Mouse (Mus musculus): ENCODE measurements at regions not wholly inside any gene's neighbourhood (a gene's known extent, or its start where the extent isn't known, plus 50 kb on each side); places are given as distances from the start of the nearest gene placed in this dataset.

DNA sequence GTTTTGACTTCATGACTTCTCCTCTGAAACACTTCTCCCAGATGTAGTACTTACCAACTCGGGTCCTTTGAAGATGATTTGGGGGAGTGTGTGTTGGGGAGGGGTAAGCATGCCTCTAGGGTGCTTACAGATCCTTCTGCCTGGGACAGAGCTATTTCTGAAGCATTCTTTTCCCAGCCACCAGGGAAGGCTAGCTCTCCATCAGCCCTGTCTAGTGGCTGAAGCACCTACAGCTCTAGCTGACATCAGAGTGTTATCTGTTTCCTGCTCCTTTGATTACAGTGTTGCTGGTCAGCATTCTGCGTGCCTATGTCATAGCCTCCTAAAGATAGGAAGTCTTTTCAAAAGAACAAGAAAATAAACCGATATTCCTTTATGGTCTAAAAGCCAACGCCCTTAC lies 232.2 kb upstream of the Tsc22d2 start:
- in situ Hi-C loops (cut with MboI; ENCODE audit: unreplicated experiment in 2 of 2), result no loop called here

GRCm38 (mm10) chr3:58183279-58183678 lies 231.2 kb upstream of the Tsc22d2 start:
- in situ Hi-C loops (cut with MboI; ENCODE audit: unreplicated experiment in 2 of 2), result no loop called here

- in situ Hi-C loops (cut with MboI; ENCODE audit: unreplicated experiment in 2 of 2), result no loop called here
Observed at GRCm38 (mm10) chr3:58200462-58200861, 214.1 kb upstream of the Tsc22d2 start.

DNA sequence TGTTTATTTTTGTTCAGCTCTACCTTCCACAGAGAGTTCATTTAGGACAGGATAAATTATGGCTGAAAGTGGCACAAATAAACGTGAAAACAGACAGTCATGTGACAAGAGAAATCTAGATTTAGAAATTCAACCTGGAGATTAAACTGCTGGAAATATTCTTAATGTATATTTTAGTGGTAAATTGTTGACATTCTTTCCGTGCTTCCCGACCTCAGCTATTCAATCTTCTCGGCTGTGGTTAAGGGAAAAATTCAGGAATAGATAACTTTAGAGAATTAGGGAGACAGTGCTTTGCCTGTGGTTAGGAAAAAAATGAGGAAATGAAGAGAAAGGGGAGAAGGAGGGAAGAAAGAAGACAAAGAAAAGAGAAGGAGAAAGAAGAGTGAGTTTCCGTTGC lies 211.7 kb upstream of the Tsc22d2 start:
- in situ Hi-C loops (cut with MboI; ENCODE audit: unreplicated experiment in 2 of 2), result no loop called here

- in situ Hi-C loops (cut with MboI; ENCODE audit: unreplicated experiment in 2 of 2), result no loop called here
Observed at GRCm38 (mm10) chr3:58203806-58204205, 210.7 kb upstream of the Tsc22d2 start.

DNA sequence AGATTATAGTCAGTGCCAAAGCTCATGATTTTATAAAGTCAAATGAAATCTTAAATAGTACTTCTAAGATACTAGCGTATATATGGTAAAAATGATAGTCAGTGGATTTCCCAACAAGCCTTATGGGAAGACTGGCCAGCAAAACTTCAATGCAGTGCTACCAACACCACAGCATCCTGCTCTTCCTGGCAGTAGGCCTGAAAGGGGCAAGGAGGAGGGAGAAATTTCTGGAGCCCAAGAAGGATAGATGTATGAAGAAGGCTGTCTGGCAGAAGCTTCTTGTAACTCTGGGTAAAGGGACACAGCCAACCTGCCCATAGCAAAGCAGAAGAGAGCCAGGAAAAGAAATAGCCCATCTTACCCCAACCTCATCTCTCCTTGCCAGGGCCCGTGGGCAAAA lies 209.0 kb upstream of the Tsc22d2 start:
- in situ Hi-C loops (cut with MboI; ENCODE audit: unreplicated experiment in 2 of 2), result no loop called here

DNA sequence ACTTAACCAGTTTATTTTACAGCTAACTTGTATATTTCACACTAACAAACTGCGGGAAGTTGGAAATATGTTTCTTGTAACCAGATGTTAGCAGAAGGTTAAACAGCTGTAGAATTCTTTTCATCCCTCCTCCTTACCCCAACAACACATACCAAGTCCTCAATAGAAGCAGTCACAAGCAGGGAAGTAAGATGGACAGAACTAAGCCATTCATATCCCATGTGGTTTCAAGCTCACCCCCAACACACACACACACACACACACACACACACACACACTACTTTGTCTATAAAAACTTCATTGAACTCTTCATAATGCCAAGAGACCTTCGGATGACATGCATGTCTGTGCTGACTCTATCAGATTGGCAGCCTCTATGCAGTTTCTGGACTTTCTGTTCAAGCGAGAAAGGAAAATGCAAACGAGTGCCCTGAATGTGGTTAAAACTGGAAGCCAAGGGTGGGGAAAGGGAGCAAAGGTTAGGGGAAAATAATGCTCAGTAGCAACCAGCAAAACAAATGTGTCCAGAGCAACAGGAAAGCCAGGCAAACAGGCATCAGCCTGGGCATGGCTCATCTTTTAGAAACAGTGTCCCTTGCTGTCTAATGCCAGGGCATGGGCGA lies 207.6 kb upstream of the Tsc22d2 start:
- in situ Hi-C loops (cut with MboI; ENCODE audit: unreplicated experiment in 2 of 2), result no loop called here

GRCm38 (mm10) chr3:58211016-58211415 lies 203.5 kb upstream of the Tsc22d2 start:
- in situ Hi-C loops (cut with MboI; ENCODE audit: unreplicated experiment in 2 of 2), result no loop called here

- in situ Hi-C loops (cut with MboI; ENCODE audit: unreplicated experiment in 2 of 2), result no loop called here
Observed at GRCm38 (mm10) chr3:58224696-58225095, 189.8 kb upstream of the Tsc22d2 start.

DNA sequence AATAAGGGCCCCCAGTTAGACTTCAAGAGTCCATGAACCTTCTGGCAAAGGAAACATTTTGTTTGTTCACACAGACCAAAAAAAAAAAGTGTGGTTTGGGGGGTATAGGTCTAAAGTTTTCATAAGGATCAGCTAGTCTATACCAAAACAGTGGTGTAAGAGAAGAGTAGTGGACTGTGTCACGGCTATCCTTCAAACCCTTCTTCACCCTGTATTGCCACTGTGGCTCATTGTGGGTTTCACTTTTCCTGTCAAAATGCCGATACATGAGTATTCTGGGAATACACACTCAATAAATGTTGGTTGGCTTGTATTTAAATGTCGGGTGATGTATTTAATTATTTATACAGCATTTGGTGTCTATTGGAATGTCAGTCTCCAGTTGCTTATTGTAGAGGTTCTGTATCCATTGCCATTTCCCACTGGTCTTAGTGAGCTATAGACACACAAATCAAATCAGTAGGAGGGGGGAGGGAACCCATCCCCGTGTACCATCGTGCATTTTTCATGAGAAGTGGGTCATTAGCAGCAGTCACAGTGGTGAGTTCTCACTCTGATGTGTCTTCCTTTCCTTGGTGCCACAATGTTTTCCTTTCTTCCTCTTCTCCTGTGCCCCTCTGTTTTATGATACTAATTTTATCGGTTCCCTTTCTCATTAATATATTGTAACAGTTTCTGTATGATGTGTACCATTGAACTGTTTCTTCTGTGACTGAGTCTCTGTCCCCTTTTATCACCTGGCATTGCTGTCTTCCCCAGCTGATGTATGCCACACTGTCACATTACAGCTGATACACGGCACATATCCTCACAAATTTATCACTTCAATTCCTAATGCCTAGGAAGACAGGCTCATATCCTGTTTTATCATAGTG lies 187.8 kb upstream of the Tsc22d2 start:
- in situ Hi-C loops (cut with MboI; ENCODE audit: unreplicated experiment in 2 of 2), result no loop called here

GRCm38 (mm10) chr3:58227322-58227627 lies 187.2 kb upstream of the Tsc22d2 start:
- in situ Hi-C loops (cut with MboI; ENCODE audit: unreplicated experiment in 2 of 2), result no loop called here

DNA sequence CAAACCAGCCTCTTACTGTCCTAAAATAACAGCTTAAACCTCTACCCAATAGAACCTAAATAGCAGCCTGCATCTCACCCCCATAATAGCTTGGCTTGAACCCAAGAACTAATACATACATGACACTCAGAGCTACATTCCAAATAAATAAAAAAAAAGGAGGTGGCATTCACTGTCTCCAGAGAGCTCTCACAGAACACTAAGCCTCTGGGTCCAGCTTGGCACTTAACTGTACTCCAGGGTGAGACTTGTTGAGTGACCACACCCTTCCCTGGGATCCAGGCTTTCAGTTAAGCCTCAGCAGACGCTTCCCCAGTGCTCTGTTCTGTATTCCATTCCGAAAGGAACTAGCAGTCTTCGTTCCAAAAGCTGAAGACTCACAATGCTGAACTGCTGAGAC lies 186.3 kb upstream of the Tsc22d2 start:
- in situ Hi-C loops (cut with MboI; ENCODE audit: unreplicated experiment in 2 of 2), result no loop called here

DNA sequence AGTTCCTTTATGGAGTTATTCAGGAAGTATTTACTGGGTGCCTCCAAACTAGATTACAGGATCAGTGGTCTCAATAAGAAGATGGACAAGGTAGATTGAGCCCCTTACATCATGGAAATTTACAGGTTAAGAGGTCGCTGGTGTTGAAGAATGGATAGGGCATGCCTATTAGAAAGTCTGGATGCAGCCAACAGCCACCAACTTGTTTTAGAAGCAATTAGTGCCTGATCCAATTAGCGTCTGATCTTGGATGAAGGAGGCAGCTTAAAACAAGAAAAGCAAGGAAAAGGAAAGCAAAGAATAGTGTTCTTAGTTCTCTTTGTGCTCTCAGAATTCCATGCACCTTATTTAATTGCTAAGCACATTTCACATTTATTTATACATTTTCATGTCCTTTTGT lies 182.8 kb upstream of the Tsc22d2 start:
- in situ Hi-C loops (cut with MboI; ENCODE audit: unreplicated experiment in 2 of 2), result no loop called here

- in situ Hi-C loops (cut with MboI; ENCODE audit: unreplicated experiment in 2 of 2), result no loop called here
Observed at GRCm38 (mm10) chr3:58233296-58233695, 181.2 kb upstream of the Tsc22d2 start.

GRCm38 (mm10) chr3:58234846-58235630 lies 179.5 kb upstream of the Tsc22d2 start:
- in situ Hi-C loops (cut with MboI; ENCODE audit: unreplicated experiment in 2 of 2), result no loop called here

DNA sequence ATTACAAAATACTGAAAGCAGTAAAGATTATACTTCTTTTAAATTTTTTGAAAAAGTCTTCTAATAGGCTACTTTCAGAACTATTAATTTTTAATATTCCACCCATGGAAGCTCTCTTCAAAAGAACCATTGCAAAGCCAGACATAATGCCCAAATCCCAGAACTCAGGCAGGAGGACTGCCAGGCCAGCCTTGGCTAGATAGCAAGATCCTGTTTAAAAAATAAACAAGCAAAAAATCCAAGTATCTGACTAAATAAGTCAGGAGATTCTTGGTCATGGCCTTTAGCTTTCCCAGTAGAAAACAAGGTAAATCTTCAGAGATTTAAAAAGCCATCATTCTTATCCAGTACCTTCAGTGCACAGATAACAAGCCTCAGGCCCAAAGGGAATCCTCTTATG lies 176.4 kb upstream of the Tsc22d2 start:
- in situ Hi-C loops (cut with MboI; ENCODE audit: unreplicated experiment in 2 of 2), result no loop called here

GRCm38 (mm10) chr3:58240775-58241174 lies 173.7 kb upstream of the Tsc22d2 start:
- in situ Hi-C loops (cut with MboI; ENCODE audit: unreplicated experiment in 2 of 2), result no loop called here

DNA sequence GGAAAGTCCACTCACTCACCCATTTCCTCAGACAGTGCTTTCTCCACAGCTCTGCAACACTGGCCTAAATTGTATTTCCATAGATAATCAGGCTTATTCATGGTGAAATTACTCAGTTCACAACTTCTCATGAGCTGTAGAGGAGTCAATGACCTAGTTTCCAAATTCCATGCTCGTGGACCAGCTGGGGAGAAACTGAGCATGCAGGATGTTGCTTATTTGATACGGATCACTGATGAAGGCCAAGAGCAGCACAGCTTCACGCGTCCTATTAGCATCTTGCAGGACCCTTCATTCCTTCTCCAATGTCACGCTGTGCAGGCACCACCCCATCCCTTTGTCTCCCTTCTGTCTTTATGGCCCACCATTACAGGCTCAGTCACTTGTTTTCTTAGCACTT lies 169.2 kb upstream of the Tsc22d2 start:
- in situ Hi-C loops (cut with MboI; ENCODE audit: unreplicated experiment in 2 of 2), result no loop called here

GRCm38 (mm10) chr3:58247989-58248388 lies 166.5 kb upstream of the Tsc22d2 start:
- in situ Hi-C loops (cut with MboI; ENCODE audit: unreplicated experiment in 2 of 2), result no loop called here

DNA sequence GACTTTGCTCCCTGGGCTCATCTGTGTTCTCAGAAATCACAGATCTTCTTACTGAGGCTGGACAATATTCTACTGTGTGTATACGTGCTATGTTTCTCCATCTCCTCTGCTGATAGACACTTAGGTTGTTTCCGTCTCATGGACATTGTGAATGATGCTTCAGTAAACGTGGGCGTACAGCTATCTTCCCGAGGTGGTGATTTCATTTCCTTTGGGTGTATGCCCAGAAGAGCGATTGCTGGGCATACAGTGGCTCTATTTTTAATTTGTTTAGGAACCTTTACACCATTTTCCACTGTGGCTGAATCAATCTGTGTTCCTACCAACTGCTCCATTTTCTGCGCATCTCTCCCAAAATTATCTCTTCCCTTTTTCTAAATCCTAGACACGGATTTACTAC lies 160.6 kb upstream of the Tsc22d2 start:
- in situ Hi-C loops (cut with MboI; ENCODE audit: unreplicated experiment in 2 of 2), result no loop called here

DNA sequence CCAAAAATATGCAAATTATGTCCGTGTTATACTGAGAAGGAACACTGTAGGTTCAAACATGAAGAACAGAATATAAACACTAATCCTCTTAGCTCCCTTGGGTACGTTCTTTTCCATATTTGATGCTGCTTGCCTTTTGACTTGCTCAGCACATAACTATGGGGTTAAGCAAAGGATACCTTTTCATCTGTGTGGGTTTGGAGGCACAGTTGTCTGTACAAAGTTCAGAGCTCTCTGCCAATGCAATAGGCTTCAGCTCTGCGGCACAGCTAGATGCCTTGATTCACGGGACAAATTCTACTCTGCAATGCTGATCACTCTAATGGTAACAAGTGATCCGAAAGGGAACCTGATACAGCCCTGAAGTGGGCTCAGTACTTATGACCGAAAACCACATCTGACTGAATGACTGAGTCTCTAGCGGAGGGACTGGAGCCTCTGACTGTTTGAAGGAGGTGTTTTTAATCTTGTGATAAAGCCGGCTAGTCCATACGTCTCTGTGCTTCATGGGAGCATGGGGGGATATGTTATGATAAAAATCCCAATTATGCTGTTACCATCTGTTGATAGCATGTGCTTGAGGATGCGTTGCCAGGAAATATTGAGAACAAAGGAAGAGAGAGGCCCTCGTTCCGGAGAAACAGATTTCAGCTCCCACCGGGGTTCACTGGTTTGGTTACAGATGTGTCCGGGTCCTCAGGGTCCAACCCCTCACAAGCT lies 146.7 kb upstream of the Tsc22d2 start:
- in situ Hi-C loops (cut with MboI; ENCODE audit: unreplicated experiment in 2 of 2), result no loop called here

All from v-Abl transformed pro-B cells (cell line).